Mouse (Mus musculus) ES-CJ7 (cell line): ENCODE results near the gene Accsl.

Experiments
- DNase-seq: peaks from one replicate; pipeline ENCODE4 v3.0.0; 2011; ENCODE audit warnings: low read depth, low spot score

The Accsl gene

GRCm38 (mm10) chr2:93869107-93869600, at the start of gene Accsl:
Gene Accsl, minus strand, starts transcription at chr2:93869157.
- DNase-seq = peak; percentile 87

- DNase-seq = no peak
Observed at GRCm38 (mm10) chr2:93913552-93913951, 44.6 kb upstream of the Accsl start.

GRCm38 (mm10) chr2:93911942-93912341, 43.0 kb upstream of the Accsl start:
- DNase-seq = no peak

GRCm38 (mm10) chr2:93909716-93910115, 40.8 kb upstream of the Accsl start:
- DNase-seq = no peak

- no peak for DNase-seq
Observed at GRCm38 (mm10) chr2:93907519-93908294, 38.8 kb upstream of the Accsl start.

GRCm38 (mm10) chr2:93906316-93906715, 37.4 kb upstream of the Accsl start:
- no peak for DNase-seq

GRCm38 (mm10) chr2:93903415-93903814, 34.5 kb upstream of the Accsl start:
- no peak for DNase-seq

GRCm38 (mm10) chr2:93902680-93903305, 33.8 kb upstream of the Accsl start:
- DNase-seq = no peak

- peak; percentile 53 for DNase-seq
Observed at GRCm38 (mm10) chr2:93899397-93900380, 30.7 kb upstream of the Accsl start.

- peak; percentile 60 for DNase-seq
Observed at GRCm38 (mm10) chr2:93891611-93892280, 22.8 kb upstream of the Accsl start.

GRCm38 (mm10) chr2:93890143-93890542, 21.2 kb upstream of the Accsl start:
- no peak for DNase-seq

GRCm38 (mm10) chr2:93889071-93889470, 20.1 kb upstream of the Accsl start:
- no peak for DNase-seq

GRCm38 (mm10) chr2:93888366-93888765, 19.4 kb upstream of the Accsl start:
- DNase-seq = no peak

GRCm38 (mm10) chr2:93887273-93887672, 18.3 kb upstream of the Accsl start:
- DNase-seq = no peak

GRCm38 (mm10) chr2:93886013-93886794, 17.2 kb upstream of the Accsl start:
- no peak for DNase-seq

GRCm38 (mm10) chr2:93883066-93883465, 14.1 kb upstream of the Accsl start:
- no peak for DNase-seq

- DNase-seq = no peak
Observed at GRCm38 (mm10) chr2:93881640-93882367, 12.8 kb upstream of the Accsl start.

GRCm38 (mm10) chr2:93880981-93881380, 12.0 kb upstream of the Accsl start:
- DNase-seq = no peak

- DNase-seq = no peak
Observed at GRCm38 (mm10) chr2:93880450-93880849, 11.5 kb upstream of the Accsl start.

- DNase-seq = no peak
Observed at GRCm38 (mm10) chr2:93877005-93877404, 8.0 kb upstream of the Accsl start.
